Mouse (Mus musculus): ENCODE data around the gene Olfr251. TPM values are rescaled to one million over a fixed set of nuclear protein-coding genes. Genes with fewer than 3 reads are reported as not detected.
"Not testable (repeated sequence)": the region's sequence is repeated elsewhere in the genome, so short reads cannot be mapped to it uniquely, and the experiment has no call there.

The Olfr251 gene
- not detected in 2 replicates for total RNA-seq (2014; rRNA removed)
- polyA plus RNA-seq (2015; fragmentation: Nextera tagmentation; extraction: Ambion mirVana): not detected in 2 replicates

- no peaks in the 10 kb centered on the region for H3K27me3 ChIP-seq (ENCODE audit: insufficient read depth, low read length)
- H3K9me3 ChIP-seq (ENCODE audit: low read length): no peaks in the 10 kb centered on the region
- H3K4me3 ChIP-seq (ENCODE audit: low read depth, low read length): no peak within 1 kb of the TSS
- H3K27ac ChIP-seq (ENCODE audit: low read depth, low read length): no peak within 1 kb of the TSS
- no peak for TF ChIP-seq CTCF (IDR thresholded peaks at IDR 0.05)
- H3K36me3 ChIP-seq (ENCODE audit: insufficient read depth, low read length): no peaks in the 10 kb centered on the region
- no peak for DNase-seq (ENCODE audit: low spot score)
- no peak within 1 kb of the TSS for H3K4me2 ChIP-seq (ENCODE audit: low read depth, low read length, poor library complexity, severe bottlenecking)
- no peak within 1 kb of the TSS for H3K9ac ChIP-seq (replicated peaks; ENCODE audit: low read length, poor library complexity, severe bottlenecking)
- WGBS: 73% methylated on average over 2 of the region's 2 CpGs
- no peaks in the 10 kb centered on the region for H3K4me1 ChIP-seq (ENCODE audit: insufficient read depth, low read length)
- no peak for ATAC-seq (ENCODE audit: low FRiP score)
Measured at GRCm38 (mm10) chr9:38376786-38377185, at the start of gene Olfr251. Olfr251 (plus strand) TSS chr9:38377086.

- 72% methylated on average over 3 of the region's 3 CpGs for WGBS
- Histone ChIP-seq H3K36me3 (ENCODE audit: insufficient read depth, low read length) (no peaks in the 10 kb centered on the region), H3K4me3 (ENCODE audit: low read depth, low read length) (no peak within 1 kb of the TSS), H3K27ac (ENCODE audit: low read depth, low read length) (no peak within 1 kb of the TSS), H3K27me3 (ENCODE audit: insufficient read depth, low read length) (no peaks in the 10 kb centered on the region), H3K4me2 (ENCODE audit: low read depth, low read length, poor library complexity, severe bottlenecking) (no peak within 1 kb of the TSS), H3K9ac (replicated peaks; ENCODE audit: low read length, poor library complexity, severe bottlenecking) (no peak within 1 kb of the TSS), H3K4me1 (ENCODE audit: insufficient read depth, low read length) (no peaks in the 10 kb centered on the region), H3K9me3 (ENCODE audit: low read length) (no peaks in the 10 kb centered on the region)
- TF ChIP-seq CTCF (IDR thresholded peaks at IDR 0.05): no peak
- no peak for DNase-seq (ENCODE audit: low spot score)
- ATAC-seq (ENCODE audit: low FRiP score): no peak
Measured at GRCm38 (mm10) chr9:38328760-38329159, 48.1 kb upstream of the Olfr251 start, which contains the start of gene Olfr25. Olfr25 (plus strand) TSS chr9:38329060.

- Histone ChIP-seq H3K9ac (replicated peaks; ENCODE audit: low read length, poor library complexity, severe bottlenecking) (no peak within 1 kb of the TSS), H3K4me1 (ENCODE audit: insufficient read depth, low read length) (no peaks in the 10 kb centered on the region), H3K36me3 (ENCODE audit: insufficient read depth, low read length) (no peaks in the 10 kb centered on the region), H3K4me2 (ENCODE audit: low read depth, low read length, poor library complexity, severe bottlenecking) (no peak within 1 kb of the TSS), H3K4me3 (ENCODE audit: low read depth, low read length) (no peak within 1 kb of the TSS), H3K9me3 (ENCODE audit: low read length) (no peaks in the 10 kb centered on the region), H3K27me3 (ENCODE audit: insufficient read depth, low read length) (no peaks in the 10 kb centered on the region), H3K27ac (ENCODE audit: low read depth, low read length) (no peak within 1 kb of the TSS)
- ATAC-seq (ENCODE audit: low FRiP score) (no peak), DNase-seq (ENCODE audit: low spot score) (no peak)
- TF ChIP-seq CTCF (IDR thresholded peaks at IDR 0.05): no peak
- WGBS: 97% methylated on average over 4 of the region's 4 CpGs
Measured at GRCm38 (mm10) chr9:38348111-38348510, 28.8 kb upstream of the Olfr251 start, which contains the start of gene Olfr898. Olfr898 (plus strand) TSS chr9:38348411.

GRCm38 (mm10) chr9:38366596-38366995 is 10.3 kb upstream of the Olfr251 start, which contains the start of gene Olfr250:
Olfr250 (plus strand) TSS chr9:38366896.
- no peaks in the 10 kb centered on the region for H3K36me3 ChIP-seq (ENCODE audit: insufficient read depth, low read length)
- no peaks in the 10 kb centered on the region for H3K9me3 ChIP-seq (ENCODE audit: low read length)
- no peaks in the 10 kb centered on the region for H3K4me1 ChIP-seq (ENCODE audit: insufficient read depth, low read length)
- no peaks in the 10 kb centered on the region for H3K27me3 ChIP-seq (ENCODE audit: insufficient read depth, low read length)
- no peak within 1 kb of the TSS for H3K4me2 ChIP-seq (ENCODE audit: low read depth, low read length, poor library complexity, severe bottlenecking)
- H3K4me3 ChIP-seq (ENCODE audit: low read depth, low read length): no peak within 1 kb of the TSS
- no peak for ATAC-seq (ENCODE audit: low FRiP score)
- WGBS: 78% methylated on average over 2 of the region's 2 CpGs
- DNase-seq (ENCODE audit: low spot score): no peak
- TF ChIP-seq CTCF (IDR thresholded peaks at IDR 0.05): no peak
- H3K27ac ChIP-seq (ENCODE audit: low read depth, low read length): no peak within 1 kb of the TSS
- H3K9ac ChIP-seq (replicated peaks; ENCODE audit: low read length, poor library complexity, severe bottlenecking): no peak within 1 kb of the TSS

GRCm38 (mm10) chr9:38401398-38401797 is 24.5 kb downstream of the Olfr251 start, which contains the start of gene Olfr147:
Olfr147 (plus strand) TSS chr9:38401698.
- DNase-seq (ENCODE audit: low spot score) (no peak), ATAC-seq (ENCODE audit: low FRiP score) (no peak)
- H3K27me3 ChIP-seq (ENCODE audit: insufficient read depth, low read length): no peaks in the 10 kb centered on the region
- H3K9me3 ChIP-seq (ENCODE audit: low read length): no peaks in the 10 kb centered on the region
- no peak within 1 kb of the TSS for H3K27ac ChIP-seq (ENCODE audit: low read depth, low read length)
- H3K4me1 ChIP-seq (ENCODE audit: insufficient read depth, low read length): no peaks in the 10 kb centered on the region
- H3K36me3 ChIP-seq (ENCODE audit: insufficient read depth, low read length): no peaks in the 10 kb centered on the region
- H3K9ac ChIP-seq (replicated peaks; ENCODE audit: low read length, poor library complexity, severe bottlenecking): no peak within 1 kb of the TSS
- TF ChIP-seq CTCF (IDR thresholded peaks at IDR 0.05): no peak
- H3K4me2 ChIP-seq (ENCODE audit: low read depth, low read length, poor library complexity, severe bottlenecking): no peak within 1 kb of the TSS
- 84% methylated on average over 1 of the region's 1 CpGs for WGBS
- H3K4me3 ChIP-seq (ENCODE audit: low read depth, low read length): no peak within 1 kb of the TSS

GRCm38 (mm10) chr9:38407502-38407901 is 30.6 kb downstream of the Olfr251 start:
- H3K9me3 ChIP-seq (ENCODE audit: low read length); H3K27me3 ChIP-seq (ENCODE audit: insufficient read depth, low read length); H3K27ac ChIP-seq (ENCODE audit: low read depth, low read length); H3K4me1 ChIP-seq (ENCODE audit: insufficient read depth, low read length); H3K9ac ChIP-seq (replicated peaks; ENCODE audit: low read length, poor library complexity, severe bottlenecking); DNase-seq (ENCODE audit: low spot score); H3K36me3 ChIP-seq (ENCODE audit: insufficient read depth, low read length); H3K4me2 ChIP-seq (ENCODE audit: low read depth, low read length, poor library complexity, severe bottlenecking); ATAC-seq (ENCODE audit: low FRiP score); H3K4me3 ChIP-seq (ENCODE audit: low read depth, low read length): not testable (repeated sequence)
- 85% methylated on average over 3 of the region's 3 CpGs for WGBS

GRCm38 (mm10) chr9:38413502-38413901 is 36.6 kb downstream of the Olfr251 start:
- not testable (repeated sequence) for H3K27ac ChIP-seq (ENCODE audit: low read depth, low read length); H3K4me2 ChIP-seq (ENCODE audit: low read depth, low read length, poor library complexity, severe bottlenecking); H3K36me3 ChIP-seq (ENCODE audit: insufficient read depth, low read length); H3K9me3 ChIP-seq (ENCODE audit: low read length); DNase-seq (ENCODE audit: low spot score); ATAC-seq (ENCODE audit: low FRiP score); H3K9ac ChIP-seq (replicated peaks; ENCODE audit: low read length, poor library complexity, severe bottlenecking); H3K27me3 ChIP-seq (ENCODE audit: insufficient read depth, low read length); H3K4me3 ChIP-seq (ENCODE audit: low read depth, low read length); H3K4me1 ChIP-seq (ENCODE audit: insufficient read depth, low read length)
- WGBS: 94% methylated on average over 14 of the region's 14 CpGs
